Mouse (Mus musculus): ENCODE data around the gene Nhsl2. TPM values are rescaled to one million over a fixed set of nuclear protein-coding genes. Genes with fewer than 3 reads are reported as not detected.

The Nhsl2 gene
- polyA plus RNA-seq, 1 experiment from 2014 or later: 1.3 TPM

DNA sequence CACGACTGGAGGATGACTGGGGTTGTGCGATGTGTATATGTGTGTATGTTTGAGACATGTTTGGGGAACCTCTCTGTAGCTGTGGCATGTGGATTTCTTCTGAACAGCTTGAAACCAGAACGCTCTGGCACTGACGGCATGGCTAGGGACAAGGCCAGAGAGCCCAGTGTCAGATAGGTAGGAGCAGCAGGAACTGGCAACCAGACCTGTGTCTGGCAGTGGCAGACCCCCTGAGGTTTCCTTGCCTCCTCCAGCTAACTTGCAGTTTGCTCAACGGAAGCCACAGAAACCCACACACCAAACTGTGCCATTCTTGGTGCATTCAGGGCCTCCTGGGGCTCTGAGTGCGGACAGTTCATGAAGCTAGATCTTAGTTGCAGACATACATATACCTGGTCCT lies 81.1 kb downstream of the Nhsl2 start:
- 92% methylated on average over 6 of the region's 6 CpGs for WGBS
- no peak overlapping the region for H3K27ac ChIP-seq (ENCODE audit: low read depth, low read length)
- H3K4me3 ChIP-seq (ENCODE audit: low read depth, low read length): no peak overlapping the region
- no peaks in the 10 kb centered on the region; the same call in 1 of the 2 replicates for H3K27me3 ChIP-seq (replicated peaks; ENCODE audit: control insufficient read depth, insufficient read depth, low read length)
- no peaks in the 10 kb centered on the region for H3K4me1 ChIP-seq (replicated peaks; ENCODE audit: control insufficient read depth, insufficient read depth, low read length)
- ATAC-seq: no peak
- no peaks in the 10 kb centered on the region for H3K36me3 ChIP-seq (ENCODE audit: control insufficient read depth, insufficient read depth)
- no peak overlapping the region for H3K9ac ChIP-seq (ENCODE audit: low read depth, low read length)
- H3K4me2 ChIP-seq (replicated peaks; ENCODE audit: low read depth): no peak overlapping the region
- H3K9me3 ChIP-seq (ENCODE audit: control insufficient read depth): no peaks in the 10 kb centered on the region
- TF ChIP-seq CTCF (IDR thresholded peaks at IDR 0.05; ENCODE audit: low read depth): no peak

DNA sequence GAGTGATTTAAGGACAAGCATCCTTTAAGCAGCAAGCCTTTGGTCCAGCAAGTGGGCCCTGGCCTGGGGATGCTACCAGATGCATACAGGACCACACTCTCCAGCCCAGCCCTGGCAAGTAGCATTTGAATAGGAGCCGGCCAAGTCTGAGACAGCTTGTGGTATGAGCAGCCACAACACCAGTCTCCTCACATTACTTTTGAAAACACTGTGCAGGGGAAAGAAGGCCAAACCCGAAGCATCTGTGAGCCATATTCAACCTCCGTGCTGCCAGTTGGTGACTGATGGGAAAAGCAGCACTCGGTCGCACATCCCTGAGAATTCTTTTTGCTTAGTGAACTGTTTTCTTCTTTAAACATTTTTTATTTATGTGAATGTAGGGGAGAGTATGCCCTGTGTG lies 81.8 kb downstream of the Nhsl2 start:
- Histone ChIP-seq H3K4me1 (replicated peaks; ENCODE audit: control insufficient read depth, insufficient read depth, low read length) (no peaks in the 10 kb centered on the region), H3K4me3 (ENCODE audit: low read depth, low read length) (no peak overlapping the region), H3K36me3 (ENCODE audit: control insufficient read depth, insufficient read depth) (no peaks in the 10 kb centered on the region), H3K27ac (ENCODE audit: low read depth, low read length) (no peak overlapping the region), H3K27me3 (replicated peaks; ENCODE audit: control insufficient read depth, insufficient read depth, low read length) (no peaks in the 10 kb centered on the region; the same call in 1 of the 2 replicates), H3K9me3 (ENCODE audit: control insufficient read depth) (no peaks in the 10 kb centered on the region), H3K4me2 (replicated peaks; ENCODE audit: low read depth) (no peak overlapping the region), H3K9ac (ENCODE audit: low read depth, low read length) (no peak overlapping the region)
- 81% methylated on average over 5 of the region's 5 CpGs for WGBS
- TF ChIP-seq CTCF (IDR thresholded peaks at IDR 0.05; ENCODE audit: low read depth): no peak
- no peak for ATAC-seq

DNA sequence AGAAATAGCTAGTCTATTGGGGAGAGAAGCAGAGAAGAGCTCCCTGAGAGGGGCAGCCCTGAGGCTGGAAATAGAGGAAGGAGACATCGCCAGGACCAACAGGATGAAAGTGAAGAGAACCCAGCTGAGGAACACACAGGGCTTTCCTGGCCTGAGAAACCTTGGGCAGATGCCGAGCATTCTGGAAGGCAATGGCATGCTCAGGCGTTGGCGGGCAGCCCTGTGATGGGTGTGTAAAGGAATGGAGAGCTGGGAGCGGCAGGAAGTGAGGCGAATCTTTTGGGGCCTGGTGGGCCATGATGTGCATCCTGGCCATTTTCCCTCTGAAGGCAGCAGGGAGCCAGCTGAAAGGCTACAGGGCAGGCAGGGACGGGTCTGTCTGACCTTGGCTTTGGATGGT lies 83.1 kb downstream of the Nhsl2 start:
- TF ChIP-seq CTCF (IDR thresholded peaks at IDR 0.05; ENCODE audit: low read depth): no peak
- H3K36me3 ChIP-seq (ENCODE audit: control insufficient read depth, insufficient read depth): no peaks in the 10 kb centered on the region
- no peak for ATAC-seq
- no peak overlapping the region for H3K4me3 ChIP-seq (ENCODE audit: low read depth, low read length)
- H3K4me1 ChIP-seq (replicated peaks; ENCODE audit: control insufficient read depth, insufficient read depth, low read length): no peaks in the 10 kb centered on the region
- no peaks in the 10 kb centered on the region for H3K9me3 ChIP-seq (ENCODE audit: control insufficient read depth)
- no peak overlapping the region for H3K4me2 ChIP-seq (replicated peaks; ENCODE audit: low read depth)
- WGBS: 84% methylated on average over 7 of the region's 7 CpGs
- H3K27ac ChIP-seq (ENCODE audit: low read depth, low read length): no peak overlapping the region
- no peak overlapping the region for H3K9ac ChIP-seq (ENCODE audit: low read depth, low read length)
- H3K27me3 ChIP-seq (replicated peaks; ENCODE audit: control insufficient read depth, insufficient read depth, low read length): no peaks in the 10 kb centered on the region; the same call in 1 of the 2 replicates

DNA sequence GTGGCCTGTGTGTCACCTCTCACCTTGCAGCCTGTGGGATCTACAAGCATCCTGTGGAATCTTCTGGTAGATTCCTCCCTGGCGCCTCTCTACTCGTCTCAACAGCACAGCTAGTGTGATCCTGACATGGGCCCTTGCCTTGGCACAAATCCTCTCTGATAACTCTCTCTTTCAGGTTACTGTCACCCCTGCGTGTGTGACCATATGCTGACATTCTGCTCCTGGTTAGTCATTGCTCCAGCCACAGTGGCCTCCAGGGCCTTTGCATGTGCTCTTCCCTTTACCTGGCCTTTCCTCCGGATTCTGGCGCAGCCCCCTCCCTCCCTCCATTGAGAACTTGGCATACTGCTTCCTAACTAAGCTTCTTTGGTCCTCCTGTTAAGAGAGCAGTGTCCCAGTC lies 84.2 kb downstream of the Nhsl2 start:
- no peak for TF ChIP-seq CTCF (IDR thresholded peaks at IDR 0.05; ENCODE audit: low read depth)
- 86% methylated on average over 5 of the region's 5 CpGs for WGBS
- no peak overlapping the region for H3K4me2 ChIP-seq (replicated peaks; ENCODE audit: low read depth)
- H3K27ac ChIP-seq (ENCODE audit: low read depth, low read length): no peak overlapping the region
- H3K4me1 ChIP-seq (replicated peaks; ENCODE audit: control insufficient read depth, insufficient read depth, low read length): no peaks in the 10 kb centered on the region
- H3K27me3 ChIP-seq (replicated peaks; ENCODE audit: control insufficient read depth, insufficient read depth, low read length): no peaks in the 10 kb centered on the region; the same call in 1 of the 2 replicates
- no peaks in the 10 kb centered on the region for H3K9me3 ChIP-seq (ENCODE audit: control insufficient read depth)
- no peaks in the 10 kb centered on the region for H3K36me3 ChIP-seq (ENCODE audit: control insufficient read depth, insufficient read depth)
- H3K9ac ChIP-seq (ENCODE audit: low read depth, low read length): no peak overlapping the region
- no peak overlapping the region for H3K4me3 ChIP-seq (ENCODE audit: low read depth, low read length)
- no peak for ATAC-seq

DNA sequence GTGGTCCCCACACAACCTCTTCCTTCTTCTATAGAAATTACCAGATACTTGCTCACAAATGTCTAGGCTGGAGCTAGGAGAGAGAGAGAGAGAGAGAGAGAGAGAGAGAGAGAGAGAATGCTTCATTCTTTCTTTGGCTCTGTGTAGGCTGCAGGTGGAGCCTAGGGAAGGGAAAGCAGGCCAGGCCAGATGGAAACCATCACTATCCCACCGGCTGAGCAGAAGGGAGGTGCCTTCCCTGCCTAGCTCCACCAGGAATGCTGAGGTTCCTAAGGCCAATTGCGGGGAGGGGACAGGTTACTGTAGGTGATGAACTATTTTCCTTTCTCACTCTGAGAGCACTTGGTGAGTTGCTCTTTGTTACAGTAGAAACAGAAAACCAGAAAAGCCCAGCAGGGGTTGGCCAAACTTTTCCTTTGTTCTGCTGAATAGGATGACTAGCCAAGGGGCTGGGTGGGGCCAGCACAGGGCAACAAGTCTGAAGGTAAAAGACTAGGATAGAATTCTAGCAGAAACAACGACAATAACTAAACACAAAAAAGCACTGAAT lies 86.2 kb downstream of the Nhsl2 start:
- no peak for ATAC-seq

DNA sequence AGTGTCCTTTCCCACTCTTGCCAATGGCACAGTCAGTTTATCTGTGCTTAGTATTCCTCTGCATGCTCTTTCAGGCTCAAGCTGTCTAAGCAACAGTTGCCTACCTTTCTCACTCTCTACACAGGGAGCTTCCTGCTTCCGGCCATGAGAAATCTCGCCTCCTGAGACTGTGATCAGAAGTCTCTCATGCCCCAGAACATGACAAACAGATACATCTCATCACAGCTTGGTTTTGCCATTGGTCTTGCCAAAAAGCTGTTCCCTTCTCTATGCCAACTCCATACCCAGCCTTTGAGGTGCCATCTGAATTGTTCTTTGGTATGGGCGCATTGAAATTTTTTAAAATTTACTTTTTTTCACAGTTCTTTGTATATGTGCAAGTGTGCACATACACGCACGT lies 90.3 kb downstream of the Nhsl2 start:
- no peaks in the 10 kb centered on the region for H3K4me1 ChIP-seq (replicated peaks; ENCODE audit: control insufficient read depth, insufficient read depth, low read length)
- H3K36me3 ChIP-seq (ENCODE audit: control insufficient read depth, insufficient read depth): no peaks in the 10 kb centered on the region
- no peak overlapping the region for H3K4me2 ChIP-seq (replicated peaks; ENCODE audit: low read depth)
- no peak for ATAC-seq
- no peaks in the 10 kb centered on the region for H3K9me3 ChIP-seq (ENCODE audit: control insufficient read depth)
- no peak for TF ChIP-seq CTCF (IDR thresholded peaks at IDR 0.05; ENCODE audit: low read depth)
- WGBS: 88% methylated on average over 5 of the region's 5 CpGs
- H3K27me3 ChIP-seq (replicated peaks; ENCODE audit: control insufficient read depth, insufficient read depth, low read length): 0 out of 2 replicates have a peak, but pooled peaks cover 5% of the 10 kb centered on the region
- no peak overlapping the region for H3K27ac ChIP-seq (ENCODE audit: low read depth, low read length)
- no peak overlapping the region for H3K9ac ChIP-seq (ENCODE audit: low read depth, low read length)
- H3K4me3 ChIP-seq (ENCODE audit: low read depth, low read length): no peak overlapping the region

More for the DNA sequence above, 86.2 kb downstream of the Nhsl2 start:
- Histone ChIP-seq H3K4me3 (ENCODE audit: low read depth, low read length) (no peak overlapping the region), H3K9ac (ENCODE audit: low read depth, low read length) (no peak overlapping the region), H3K9me3 (ENCODE audit: control insufficient read depth) (no peaks in the 10 kb centered on the region), H3K4me1 (replicated peaks; ENCODE audit: control insufficient read depth, insufficient read depth, low read length) (no peaks in the 10 kb centered on the region), H3K27me3 (replicated peaks; ENCODE audit: control insufficient read depth, insufficient read depth, low read length) (no peaks in the 10 kb centered on the region; the same call in 1 of the 2 replicates), H3K36me3 (ENCODE audit: control insufficient read depth, insufficient read depth) (no peaks in the 10 kb centered on the region), H3K4me2 (replicated peaks; ENCODE audit: low read depth) (no peak overlapping the region), H3K27ac (ENCODE audit: low read depth, low read length) (no peak overlapping the region)
- no peak for TF ChIP-seq CTCF (IDR thresholded peaks at IDR 0.05; ENCODE audit: low read depth)
- 62% methylated on average over 3 of the region's 3 CpGs for WGBS
